Mouse (Mus musculus): ENCODE results near the gene Rpl32. TPM values are rescaled to one million over a fixed set of nuclear protein-coding genes. Genes with fewer than 3 reads are reported as not detected.

Gene Rpl32
- polyA plus RNA-seq, 1 experiment from 2014 or later: 1,977 TPM

- Histone ChIP-seq H3K36me3 (no peaks in the 10 kb centered on the region), H3K4me2 (replicated peaks) (no peak overlapping the region), H3K27me3 (no peaks in the 10 kb centered on the region), H3K4me1 (peaks cover 26% of the 10 kb centered on the region), H3K9me3 (no peaks in the 10 kb centered on the region), H3K4me3 (no peak overlapping the region), H3K9ac (no peak overlapping the region), H3K27ac (no peak overlapping the region)
- 91% methylated on average over 4 of the region's 4 CpGs for whole genome bisulfite sequencing
- ATAC-seq (ENCODE audit: insufficient number of reproducible peaks, insufficient read depth, low FRiP score, low TSS enrichment): no peak
Observed at GRCm38 (mm10) chr6:115760137-115760536, 48.4 kb downstream of the Rpl32 start.

- WGBS: 58% methylated on average over 5 of the region's 5 CpGs
- H3K27ac ChIP-seq: no peak overlapping the region
- H3K4me1 ChIP-seq: peaks cover 25% of the 10 kb centered on the region
Observed at GRCm38 (mm10) chr6:115759461-115759860, 49.1 kb downstream of the Rpl32 start.

GRCm38 (mm10) chr6:115758981-115759435 lies 49.5 kb downstream of the Rpl32 start:
- Histone ChIP-seq H3K36me3 (no peaks in the 10 kb centered on the region), H3K9ac (no peak overlapping the region), H3K27me3 (no peaks in the 10 kb centered on the region), H3K4me2 (replicated peaks) (no peak overlapping the region), H3K4me3 (no peak overlapping the region), H3K27ac (no peak overlapping the region), H3K4me1 (peaks cover 21% of the 10 kb centered on the region), H3K9me3 (no peaks in the 10 kb centered on the region)
- WGBS: 59% methylated on average over 9 of the region's 9 CpGs
- ATAC-seq (ENCODE audit: insufficient number of reproducible peaks, insufficient read depth, low FRiP score, low TSS enrichment): no peak

More at GRCm38 (mm10) chr6:115759461-115759860, 49.1 kb downstream of the Rpl32 start:
- Histone ChIP-seq H3K9ac (no peak overlapping the region), H3K4me2 (replicated peaks) (no peak overlapping the region), H3K27me3 (no peaks in the 10 kb centered on the region), H3K36me3 (no peaks in the 10 kb centered on the region), H3K9me3 (no peaks in the 10 kb centered on the region), H3K4me3 (no peak overlapping the region)
- no peak for ATAC-seq (ENCODE audit: insufficient number of reproducible peaks, insufficient read depth, low FRiP score, low TSS enrichment)

- H3K4me1 ChIP-seq: no peaks in the 10 kb centered on the region
- H3K27ac ChIP-seq: no peak overlapping the region
- H3K9me3 ChIP-seq: no peaks in the 10 kb centered on the region
- ATAC-seq (ENCODE audit: insufficient number of reproducible peaks, insufficient read depth, low FRiP score, low TSS enrichment): no peak
- no peaks in the 10 kb centered on the region for H3K27me3 ChIP-seq
- no peaks in the 10 kb centered on the region for H3K36me3 ChIP-seq
- 85% methylated on average over 7 of the region's 7 CpGs for WGBS
- H3K4me2 ChIP-seq (replicated peaks): no peak overlapping the region
- H3K9ac ChIP-seq: no peak overlapping the region
- H3K4me3 ChIP-seq: no peak overlapping the region
Observed at GRCm38 (mm10) chr6:115755536-115755935, 53.0 kb downstream of the Rpl32 start.

Small RNA genes within 50 kb of the gene (microRNA-seq; reads per million reads assigned to microRNA genes)
- gene Mir7660: 0.73 reads per million

Other genes starting within 250 kb of the Rpl32 start
- 0.27 and 0.40 TPM in 2 replicates for gene Mkrn2os, start 216.2 kb downstream of the Rpl32 start, polyA plus RNA-seq (2016; fragmentation: Nextera tagmentation; extraction: Ambion mirVana)
- gene Mkrn2, start 206.8 kb downstream of the Rpl32 start, polyA plus RNA-seq (2016; fragmentation: Nextera tagmentation; extraction: Ambion mirVana): 27.3 and 28.1 TPM in 2 replicates
- gene Raf1, start 132.1 kb downstream of the Rpl32 start, polyA plus RNA-seq (2016; fragmentation: Nextera tagmentation; extraction: Ambion mirVana): 133 TPM in 2 replicates
- 2.7 and 2.8 TPM in 2 replicates for gene Tmem40, start 46.3 kb downstream of the Rpl32 start, polyA plus RNA-seq (2016; fragmentation: Nextera tagmentation; extraction: Ambion mirVana)
- gene Cand2, start 34.2 kb downstream of the Rpl32 start, polyA plus RNA-seq (2016; fragmentation: Nextera tagmentation; extraction: Ambion mirVana): 61.3 and 62.5 TPM in 2 replicates
- 0.89 and 1.00 TPM in 2 replicates for gene Efcab12, start 29.7 kb upstream of the Rpl32 start, polyA plus RNA-seq (2016; fragmentation: Nextera tagmentation; extraction: Ambion mirVana)
- gene Mbd4, start 44.6 kb upstream of the Rpl32 start, polyA plus RNA-seq (2016; fragmentation: Nextera tagmentation; extraction: Ambion mirVana): 28.4 and 28.8 TPM in 2 replicates
- 30.7 and 33.4 TPM in 2 replicates for gene Ift122, start 44.7 kb upstream of the Rpl32 start, polyA plus RNA-seq (2016; fragmentation: Nextera tagmentation; extraction: Ambion mirVana)
- 0.17 and 0.32 TPM in 2 replicates for gene Rho, start 123.0 kb upstream of the Rpl32 start, polyA plus RNA-seq (2016; fragmentation: Nextera tagmentation; extraction: Ambion mirVana)
- not detected in 2 replicates for gene H1foo, start 136.2 kb upstream of the Rpl32 start, polyA plus RNA-seq (2016; fragmentation: Nextera tagmentation; extraction: Ambion mirVana)
- 33.1 and 40.5 TPM in 2 replicates for gene Plxnd1, start 186.3 kb upstream of the Rpl32 start, polyA plus RNA-seq (2016; fragmentation: Nextera tagmentation; extraction: Ambion mirVana)